Mouse (Mus musculus): ENCODE data around the gene Bend4.

Bend4 gene

GRCm38 (mm10) chr5:67419407-67419806 is 8.7 kb downstream of the Bend4 start:
- no peak for DNase-seq (ENCODE audit: low spot score in 2 of 2)

GRCm38 (mm10) chr5:67411475-67411874 is 16.6 kb downstream of the Bend4 start:
- DNase-seq (ENCODE audit: low spot score in 2 of 2), result no peak

GRCm38 (mm10) chr5:67410426-67410825 is 17.7 kb downstream of the Bend4 start:
- no peak for DNase-seq (ENCODE audit: low spot score in 2 of 2)

GRCm38 (mm10) chr5:67408391-67408790 is 19.7 kb downstream of the Bend4 start:
- no peak for DNase-seq (ENCODE audit: low spot score in 2 of 2)

GRCm38 (mm10) chr5:67404919-67405318 is 23.2 kb downstream of the Bend4 start:
- DNase-seq (ENCODE audit: low spot score in 2 of 2), result no peak

DNA sequence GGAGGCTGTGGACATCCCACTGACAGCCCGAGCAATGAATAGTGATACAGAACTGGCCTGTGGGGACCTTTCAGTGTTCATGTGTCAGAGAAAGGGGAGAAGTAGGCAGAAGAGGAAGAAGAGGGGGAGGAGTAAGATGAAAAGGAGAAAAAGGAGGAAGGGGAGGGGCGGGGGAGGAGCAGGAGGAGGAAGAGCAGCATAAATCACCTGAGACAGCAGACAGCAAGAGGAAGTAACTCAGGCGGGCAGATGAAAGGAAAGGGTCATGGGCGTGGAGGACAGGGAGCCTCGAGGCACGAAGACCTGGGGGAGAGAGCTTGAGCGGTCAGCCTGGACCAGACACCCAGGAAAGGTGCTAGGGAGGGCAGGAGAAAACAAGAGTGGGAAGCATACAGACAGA is 23.7 kb downstream of the Bend4 start:
- no peak for DNase-seq (ENCODE audit: low spot score in 2 of 2)

- no peak for DNase-seq (ENCODE audit: low spot score in 2 of 2)
Observed at GRCm38 (mm10) chr5:67401612-67402011, 26.5 kb downstream of the Bend4 start.

- no peak for DNase-seq (ENCODE audit: low spot score in 2 of 2)
Observed at GRCm38 (mm10) chr5:67400608-67401480, 27.3 kb downstream of the Bend4 start.

GRCm38 (mm10) chr5:67399876-67400607 is 28.1 kb downstream of the Bend4 start:
- no peak for DNase-seq (ENCODE audit: low spot score in 2 of 2)

- DNase-seq (ENCODE audit: low spot score in 2 of 2), result no peak
Observed at GRCm38 (mm10) chr5:67397186-67397585, 30.9 kb downstream of the Bend4 start.

DNA sequence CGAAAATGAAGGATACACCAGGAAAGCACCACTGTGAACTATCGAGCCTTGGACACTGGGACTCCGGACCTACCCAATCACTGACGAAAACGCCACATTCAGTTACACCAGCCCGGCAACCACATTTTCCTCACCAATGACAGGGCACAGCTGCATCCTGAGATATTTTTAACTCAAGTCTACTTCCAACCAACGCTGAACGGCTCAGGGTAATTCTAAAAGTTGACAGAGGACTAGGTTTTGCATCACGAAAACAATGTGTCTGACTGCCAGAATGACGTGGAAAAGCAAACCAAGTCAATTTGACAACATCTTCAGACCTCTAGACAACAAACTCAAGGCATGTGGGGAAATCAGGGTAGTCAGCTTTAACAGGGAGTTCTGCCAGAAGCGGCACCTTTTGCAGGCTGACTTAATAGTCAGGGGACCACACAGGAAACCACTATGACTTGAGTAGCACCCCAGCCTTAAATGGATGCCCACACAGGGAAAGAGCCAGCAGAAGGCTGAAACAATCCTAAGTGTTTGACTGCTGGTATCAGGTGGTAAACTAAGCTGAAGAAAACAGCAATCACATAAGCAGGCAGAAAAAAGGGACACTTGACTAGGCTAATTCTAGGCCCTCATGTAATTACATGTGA is 32.8 kb downstream of the Bend4 start:
- no peak for DNase-seq (ENCODE audit: low spot score in 2 of 2)

- DNase-seq (ENCODE audit: low spot score in 2 of 2), result no peak
Observed at GRCm38 (mm10) chr5:67393951-67394350, 34.2 kb downstream of the Bend4 start.

GRCm38 (mm10) chr5:67382556-67382955 is 45.6 kb downstream of the Bend4 start:
- no peak for DNase-seq (ENCODE audit: low spot score in 2 of 2)

GRCm38 (mm10) chr5:67381690-67382089 is 46.4 kb downstream of the Bend4 start:
- DNase-seq (ENCODE audit: low spot score in 2 of 2), result no peak

DNA sequence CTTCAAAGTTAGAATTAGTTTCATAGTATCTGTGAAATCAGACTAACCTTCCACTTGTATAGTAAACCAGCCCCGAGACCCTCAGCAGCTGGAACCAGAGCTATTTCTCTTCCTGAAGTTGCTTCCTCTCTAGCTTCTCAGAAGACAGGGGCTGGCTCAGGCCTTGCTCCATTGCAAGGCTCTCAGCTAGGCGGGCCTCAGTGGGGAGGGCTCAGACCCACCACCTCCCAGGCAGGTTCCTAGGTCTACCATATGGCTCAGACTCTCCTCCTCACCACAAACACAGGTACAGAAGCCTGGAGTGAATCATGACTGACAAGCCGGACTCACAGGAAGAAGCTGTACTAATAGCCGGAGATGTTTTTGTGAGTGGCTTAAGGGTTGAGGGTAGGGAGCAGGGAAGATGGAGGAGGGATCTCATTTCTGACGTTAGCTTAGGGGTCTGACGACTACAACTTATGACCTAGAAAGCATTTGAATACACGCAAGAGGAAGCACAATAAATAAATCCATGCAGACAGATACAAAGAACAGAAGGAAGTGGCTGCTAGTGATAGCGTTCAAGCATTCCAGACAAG is 51.0 kb downstream of the Bend4 start:
- DNase-seq (ENCODE audit: low spot score in 2 of 2), result no peak

DNA sequence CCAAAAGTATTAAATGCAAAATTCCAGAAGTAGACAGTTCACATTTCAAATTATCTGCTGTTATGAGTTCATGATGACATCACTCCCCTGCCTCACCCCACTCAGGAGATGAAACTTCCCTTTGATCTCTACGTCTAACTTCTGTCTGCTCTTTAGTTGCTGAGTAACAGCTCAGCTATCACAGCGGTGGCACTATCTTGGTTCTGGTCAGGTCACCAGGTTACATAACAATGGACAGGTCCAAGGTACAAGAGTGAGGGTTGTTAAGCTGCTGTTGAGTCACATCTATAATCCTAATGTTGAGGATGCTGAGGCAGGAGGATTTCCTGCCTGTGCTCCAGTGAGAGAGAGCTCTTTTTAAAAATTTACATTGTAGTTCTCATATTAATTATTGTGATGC is 65.2 kb downstream of the Bend4 start:
- no peak for DNase-seq (ENCODE audit: low spot score in 2 of 2)

- no peak for DNase-seq (ENCODE audit: low spot score in 2 of 2)
Observed at GRCm38 (mm10) chr5:67362316-67362715, 65.8 kb downstream of the Bend4 start.

DNA sequence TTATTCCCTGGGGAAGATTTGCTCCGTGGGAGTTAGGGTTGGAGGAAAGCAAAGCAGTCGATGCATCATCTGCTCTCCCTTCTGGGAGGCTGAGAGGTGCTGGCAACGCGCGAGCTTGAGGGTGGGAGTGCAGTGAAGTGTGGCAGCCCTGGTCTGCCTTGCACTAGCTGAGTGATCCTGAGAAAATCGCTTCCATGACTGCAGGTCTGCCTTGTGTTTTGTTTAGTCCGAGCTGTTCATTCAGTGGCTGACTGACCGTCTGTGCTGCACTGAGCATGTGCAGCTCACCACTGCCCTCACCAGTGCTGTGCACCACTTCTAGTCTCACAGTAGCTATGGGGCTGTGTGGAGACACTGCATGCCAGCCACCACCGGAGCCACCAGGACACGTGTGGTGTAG is 79.2 kb downstream of the Bend4 start:
- DNase-seq (ENCODE audit: low spot score in 2 of 2), result no peak

DNA sequence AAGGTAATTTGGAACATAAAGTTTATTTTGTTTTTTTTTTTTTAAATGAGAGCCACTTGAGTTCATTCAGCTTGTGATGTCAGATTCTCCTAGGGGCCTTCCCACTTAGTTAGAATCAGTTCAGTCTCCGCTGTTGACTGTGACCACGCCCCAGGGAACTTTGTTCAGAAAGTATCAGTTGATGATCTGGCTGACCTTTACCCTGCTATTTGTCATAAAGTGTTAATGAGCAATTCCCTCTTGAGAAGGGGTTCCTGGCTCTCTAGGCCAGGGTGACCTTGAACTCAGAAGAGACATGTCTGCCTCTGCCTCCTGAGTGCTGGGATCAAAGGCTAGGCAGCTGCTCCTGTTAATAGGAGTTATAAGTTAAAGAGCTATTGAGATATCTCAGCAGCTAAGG is 81.0 kb downstream of the Bend4 start:
- no peak for DNase-seq (ENCODE audit: low spot score in 2 of 2)
